Mouse (Mus musculus): ENCODE data around the gene Oosp3. TPM values are rescaled to one million over a fixed set of nuclear protein-coding genes. Genes with fewer than 3 reads are reported as not detected.

Gene Oosp3
- polyA plus RNA-seq, 1 experiment from 2014 or later: not detected

DNA sequence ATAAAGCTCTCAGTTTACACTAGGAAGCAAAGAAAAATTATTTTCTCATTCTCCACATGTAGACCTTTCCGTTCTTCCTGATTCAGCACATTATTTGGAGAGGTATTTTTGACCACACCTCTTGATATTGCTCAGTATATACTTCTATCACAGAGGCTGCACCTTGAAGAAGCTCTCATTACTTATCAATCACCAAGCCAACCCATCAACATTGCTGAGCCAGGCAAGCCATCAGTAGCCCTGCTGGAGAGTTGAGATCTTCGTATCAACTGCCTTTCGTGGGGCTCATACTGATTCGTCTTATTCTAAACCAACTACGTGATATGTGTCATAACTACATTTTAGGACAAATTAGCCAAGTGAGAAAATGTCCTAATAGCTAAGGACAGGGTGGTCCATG is 30.4 kb downstream of the Oosp3 start:
- H3K36me3 ChIP-seq: no peaks in the 10 kb centered on the region
- H3K4me3 ChIP-seq: no peak overlapping the region
- no peaks in the 10 kb centered on the region for H3K4me1 ChIP-seq (replicated peaks)
- H3K9ac ChIP-seq: no peak overlapping the region
- 93% methylated on average over 5 of the region's 5 CpGs for WGBS
- H3K9me3 ChIP-seq: no peaks in the 10 kb centered on the region
- H3K4me2 ChIP-seq: no peak overlapping the region
- no peaks in the 10 kb centered on the region for H3K27me3 ChIP-seq
- ATAC-seq (ENCODE audit: low read depth): no peak
- H3K27ac ChIP-seq (replicated peaks): no peak overlapping the region

GRCm38 (mm10) chr19:11730278-11730677 is 33.4 kb downstream of the Oosp3 start:
- Histone ChIP-seq H3K4me2 (no peak overlapping the region), H3K4me1 (replicated peaks) (no peaks in the 10 kb centered on the region), H3K9me3 (no peaks in the 10 kb centered on the region), H3K9ac (no peak overlapping the region), H3K4me3 (no peak overlapping the region), H3K27ac (replicated peaks) (no peak overlapping the region), H3K27me3 (no peaks in the 10 kb centered on the region), H3K36me3 (no peaks in the 10 kb centered on the region)
- no peak for ATAC-seq (ENCODE audit: low read depth)
- WGBS: 78% methylated on average over 1 of the region's 1 CpGs

- no peak for ATAC-seq (ENCODE audit: low read depth)
- H3K27ac ChIP-seq (replicated peaks): no peak overlapping the region
- no peaks in the 10 kb centered on the region for H3K36me3 ChIP-seq
- H3K9ac ChIP-seq: no peak overlapping the region
- H3K9me3 ChIP-seq: no peaks in the 10 kb centered on the region
- H3K4me1 ChIP-seq (replicated peaks): no peaks in the 10 kb centered on the region
- no peak overlapping the region for H3K4me2 ChIP-seq
- H3K4me3 ChIP-seq: no peak overlapping the region
- H3K27me3 ChIP-seq: no peaks in the 10 kb centered on the region
- WGBS: 62% methylated on average over 1 of the region's 1 CpGs
Measured at GRCm38 (mm10) chr19:11736455-11736854, 39.6 kb downstream of the Oosp3 start.

DNA sequence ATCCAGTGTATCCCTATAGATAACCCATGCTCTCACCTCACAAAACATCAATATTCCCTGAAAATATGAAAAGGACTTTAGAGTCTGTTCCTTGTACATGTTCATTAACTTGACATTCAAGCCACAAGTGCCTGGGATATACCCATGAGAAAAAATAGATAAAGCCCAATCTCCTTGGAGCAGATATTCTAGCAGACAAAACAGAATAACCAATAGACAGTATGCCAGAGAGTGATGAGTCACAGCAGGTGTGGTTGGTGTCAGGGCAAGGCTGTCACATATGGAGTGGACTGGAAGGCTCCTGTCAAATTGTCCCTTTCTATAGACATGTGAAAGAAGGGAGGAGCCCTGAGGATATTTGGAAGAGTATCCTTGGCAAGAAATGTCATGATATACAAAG is 48.8 kb downstream of the Oosp3 start:
- H3K4me2 ChIP-seq: no peak overlapping the region
- H3K36me3 ChIP-seq: no peaks in the 10 kb centered on the region
- H3K9ac ChIP-seq: no peak overlapping the region
- H3K27ac ChIP-seq (replicated peaks): no peak overlapping the region
- no peak overlapping the region for H3K4me3 ChIP-seq
- H3K9me3 ChIP-seq: no peaks in the 10 kb centered on the region
- ATAC-seq (ENCODE audit: low read depth): no peak
- H3K27me3 ChIP-seq: no peaks in the 10 kb centered on the region
- H3K4me1 ChIP-seq (replicated peaks): no peaks in the 10 kb centered on the region

DNA sequence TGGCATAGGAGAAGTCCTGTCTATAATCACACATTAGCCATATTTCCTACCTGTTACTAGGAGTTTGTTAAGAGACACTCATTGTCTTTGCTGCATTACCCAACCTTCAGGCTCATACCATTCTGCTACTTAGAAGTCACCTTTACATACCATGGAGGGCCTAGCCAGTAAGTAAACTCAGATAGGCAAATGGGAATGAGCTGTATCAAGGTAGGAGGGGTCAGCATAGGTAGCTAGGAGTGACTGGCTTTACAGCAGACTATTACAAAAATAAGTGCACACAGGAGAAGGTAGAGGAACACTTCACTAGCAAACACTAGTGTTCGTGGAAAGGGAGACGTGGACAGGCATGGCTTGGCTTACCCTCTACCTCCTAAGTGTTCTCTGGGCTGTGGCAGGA is 50.4 kb downstream of the Oosp3 start, which contains the start of gene Gif:
TSS of gene Gif (plus strand) at position 257 of the 400 bp plus-strand sequence.
- H3K36me3 ChIP-seq: no peaks in the 10 kb centered on the region
- no peaks in the 10 kb centered on the region for H3K27me3 ChIP-seq
- no peak for ATAC-seq (ENCODE audit: low read depth)
- WGBS: 64% methylated on average over 2 of the region's 2 CpGs
- H3K4me2 ChIP-seq: no peak within 1 kb of the TSS
- no peak within 1 kb of the TSS for H3K27ac ChIP-seq (replicated peaks)
- no peak within 1 kb of the TSS for H3K9ac ChIP-seq
- no peaks in the 10 kb centered on the region for H3K9me3 ChIP-seq
- H3K4me3 ChIP-seq: no peak within 1 kb of the TSS
- H3K4me1 ChIP-seq (replicated peaks): no peaks in the 10 kb centered on the region

Other genes with a start within 250 kb of the Oosp3 start
- gene Ms4a6c, start 227.7 kb upstream of the Oosp3 start, polyA plus RNA-seq (2015; fragmentation: Nextera tagmentation; extraction: Ambion mirVana): 2.9 and 3.3 TPM in 2 replicates
- not detected in 2 replicates for gene Gm8369, start 211.1 kb upstream of the Oosp3 start, polyA plus RNA-seq (2015; fragmentation: Nextera tagmentation; extraction: Ambion mirVana)
- gene Ms4a6b, start 180.5 kb upstream of the Oosp3 start, polyA plus RNA-seq (2015; fragmentation: Nextera tagmentation; extraction: Ambion mirVana): 3.7 and 3.8 TPM in 2 replicates
- 0.25 TPM in 1 of 2 replicates, not detected in the other for gene Ms4a4d, start 160.3 kb upstream of the Oosp3 start, polyA plus RNA-seq (2015; fragmentation: Nextera tagmentation; extraction: Ambion mirVana)
- 1.8 and 2.2 TPM in 2 replicates for gene Ms4a6d, start 92.2 kb upstream of the Oosp3 start, polyA plus RNA-seq (2015; fragmentation: Nextera tagmentation; extraction: Ambion mirVana)
- gene Ms4a2, start 73.3 kb upstream of the Oosp3 start, polyA plus RNA-seq (2015; fragmentation: Nextera tagmentation; extraction: Ambion mirVana): 0.18 and 0.40 TPM in 2 replicates
- gene Ms4a3, start 56.2 kb upstream of the Oosp3 start, polyA plus RNA-seq (2015; fragmentation: Nextera tagmentation; extraction: Ambion mirVana): 0.18 TPM in 1 of 2 replicates, not detected in the other
- not detected in 2 replicates for gene Oosp2, start 36.5 kb upstream of the Oosp3 start, polyA plus RNA-seq (2015; fragmentation: Nextera tagmentation; extraction: Ambion mirVana)
- not detected in 2 replicates for gene Oosp1, start 5.9 kb upstream of the Oosp3 start, polyA plus RNA-seq (2015; fragmentation: Nextera tagmentation; extraction: Ambion mirVana)
- not detected in 2 replicates for gene Gif, start 50.5 kb downstream of the Oosp3 start, polyA plus RNA-seq (2015; fragmentation: Nextera tagmentation; extraction: Ambion mirVana)
- 40.4 and 46.1 TPM in 2 replicates for gene Mrpl16, start 73.3 kb downstream of the Oosp3 start, polyA plus RNA-seq (2015; fragmentation: Nextera tagmentation; extraction: Ambion mirVana)
- gene Stx3, start 122.3 kb downstream of the Oosp3 start, polyA plus RNA-seq (2015; fragmentation: Nextera tagmentation; extraction: Ambion mirVana): 6.4 and 6.7 TPM in 2 replicates
- not detected in 2 replicates for gene Olfr1417, start 142.2 kb downstream of the Oosp3 start, polyA plus RNA-seq (2015; fragmentation: Nextera tagmentation; extraction: Ambion mirVana)
- not detected in 2 replicates for gene Olfr1418, start 164.0 kb downstream of the Oosp3 start, polyA plus RNA-seq (2015; fragmentation: Nextera tagmentation; extraction: Ambion mirVana)
- gene Olfr1419, start 178.1 kb downstream of the Oosp3 start, polyA plus RNA-seq (2015; fragmentation: Nextera tagmentation; extraction: Ambion mirVana): not detected in 2 replicates
- gene Olfr1420, start 189.5 kb downstream of the Oosp3 start, polyA plus RNA-seq (2015; fragmentation: Nextera tagmentation; extraction: Ambion mirVana): not detected in 2 replicates
- 15.8 and 18.3 TPM in 2 replicates for gene Patl1, start 215.3 kb downstream of the Oosp3 start, polyA plus RNA-seq (2015; fragmentation: Nextera tagmentation; extraction: Ambion mirVana)